Mouse (Mus musculus): ENCODE measurements around the gene Bsn. TPM values are rescaled to one million over a fixed set of nuclear protein-coding genes. Genes with fewer than 3 reads are reported as not detected.
A peak's percentile ranks its signal among the peaks of the same experiment; 100 is the strongest.

Gene Bsn
- polyA plus RNA-seq, 1 experiment from 2014 or later: 4.7 TPM

DNA sequence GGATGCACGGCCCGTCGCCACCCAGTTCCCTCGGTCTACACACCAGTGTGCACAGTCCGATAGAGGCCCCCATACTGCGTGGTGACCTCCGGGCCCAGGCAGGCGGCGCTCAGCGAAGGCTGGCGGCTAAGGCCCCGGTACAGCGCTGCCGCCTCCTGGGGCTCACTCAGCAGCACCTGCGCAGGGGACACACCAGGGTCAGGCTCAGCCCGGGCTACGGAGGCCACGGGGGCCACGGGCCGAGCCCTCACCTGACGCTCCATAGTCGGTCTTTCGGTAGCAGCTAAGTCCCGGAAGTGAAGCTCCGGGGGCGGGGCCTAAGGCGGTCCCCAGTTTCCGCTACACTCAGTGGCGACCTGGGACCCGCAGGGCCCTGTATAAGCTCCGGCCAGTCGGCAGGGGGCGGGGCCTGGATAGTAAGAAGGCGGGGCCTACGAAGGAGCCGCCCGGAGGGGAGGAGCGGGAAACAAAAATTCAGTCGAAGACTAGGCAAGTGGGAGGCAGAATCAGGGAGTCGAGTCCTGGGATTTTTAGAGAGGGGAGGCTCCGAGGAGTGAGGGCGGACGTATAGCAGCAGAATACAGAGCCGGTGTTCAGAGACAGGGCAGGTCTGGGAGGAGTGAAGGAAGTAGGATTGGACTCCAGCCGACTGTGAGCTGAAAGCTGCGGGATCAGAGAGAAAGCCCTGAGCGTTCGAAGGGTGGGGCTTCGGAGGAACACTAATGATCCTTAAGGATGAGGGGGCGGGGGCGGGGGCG, 95.8 kb downstream of the Bsn start, which contains the start of gene Apeh:
TSS of gene Apeh (minus strand) at position 423 of the 758 bp plus-strand sequence.
- Histone ChIP-seq H3K4me1 (peaks cover 25% of the 10 kb centered on the region), H3K4me2 (peak within 1 kb of the TSS; percentile 98), H3K9me3 (replicated peaks) (no peaks in the 10 kb centered on the region), H3K9ac (peak within 1 kb of the TSS; percentile 77), H3K27ac (peak within 1 kb of the TSS; percentile 55), H3K36me3 (ENCODE audit: poor library complexity, severe bottlenecking) (peaks cover 47% of the 10 kb centered on the region), H3K4me3 (peak within 1 kb of the TSS; percentile 64), H3K27me3 (no peaks in the 10 kb centered on the region)
- 2% methylated on average over 49 of the region's 52 CpGs for WGBS
- ATAC-seq: peak; percentile 95

DNA sequence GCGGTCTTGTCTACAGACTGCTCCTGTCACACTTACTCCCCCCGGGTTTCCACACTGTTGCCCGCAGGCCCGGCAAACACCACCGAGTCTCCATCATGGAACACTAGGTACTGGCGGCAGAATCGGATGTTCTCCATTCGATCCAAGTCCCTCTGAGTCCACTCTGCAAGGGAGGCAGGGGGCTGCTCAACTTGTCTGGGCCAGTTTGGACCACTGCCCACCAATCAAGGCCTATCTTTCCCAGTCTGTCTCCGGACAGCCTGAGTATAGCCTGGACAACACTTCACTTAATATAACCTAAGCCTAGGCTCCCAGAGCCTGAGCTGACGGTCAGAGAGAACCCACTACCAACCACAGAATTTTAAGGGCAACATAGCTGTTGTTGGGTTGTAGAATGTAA, 96.6 kb downstream of the Bsn start:
- Histone ChIP-seq H3K4me1 (peaks cover 25% of the 10 kb centered on the region), H3K36me3 (ENCODE audit: poor library complexity, severe bottlenecking) (peaks cover 49% of the 10 kb centered on the region), H3K4me2 (peak overlapping the region; percentile 98), H3K9me3 (replicated peaks) (no peaks in the 10 kb centered on the region), H3K27ac (peak overlapping the region; percentile 55), H3K9ac (peak overlapping the region; percentile 77; the same call in 1 of the 2 replicates), H3K27me3 (no peaks in the 10 kb centered on the region), H3K4me3 (peak overlapping the region; percentile 64)
- no peak for ATAC-seq
- 74% methylated on average over 10 of the region's 10 CpGs for WGBS

- Histone ChIP-seq H3K4me1 (peaks cover 23% of the 10 kb centered on the region), H3K27me3 (no peaks in the 10 kb centered on the region), H3K27ac (no peak overlapping the region), H3K4me3 (no peak overlapping the region), H3K4me2 (no peak overlapping the region), H3K36me3 (ENCODE audit: poor library complexity, severe bottlenecking) (peaks cover 75% of the 10 kb centered on the region), H3K9ac (no peak overlapping the region), H3K9me3 (replicated peaks) (no peaks in the 10 kb centered on the region)
- no peak for ATAC-seq
- 98% methylated on average over 7 of the region's 7 CpGs for WGBS
These were observed 99.5 kb downstream of the Bsn start for GRCm38 (mm10) chr9:108090611-108091120.

- Histone ChIP-seq H3K4me2 (no peak overlapping the region), H3K27me3 (peaks cover 39% of the 10 kb centered on the region), H3K9ac (no peak overlapping the region), H3K27ac (no peak overlapping the region), H3K36me3 (ENCODE audit: poor library complexity, severe bottlenecking) (peaks cover 67% of the 10 kb centered on the region), H3K4me3 (no peak overlapping the region), H3K4me1 (no peaks in the 10 kb centered on the region; the same call in 1 of the 2 replicates), H3K9me3 (replicated peaks) (no peaks in the 10 kb centered on the region)
- 92% methylated on average over 4 of the region's 4 CpGs for WGBS
- ATAC-seq: no peak
These were observed 104.9 kb downstream of the Bsn start for GRCm38 (mm10) chr9:108085261-108085660.

- H3K4me1 ChIP-seq: peaks cover 9% of the 10 kb centered on the region
- H3K36me3 ChIP-seq (ENCODE audit: poor library complexity, severe bottlenecking): peaks cover 50% of the 10 kb centered on the region
- H3K27me3 ChIP-seq: peaks cover 39% of the 10 kb centered on the region
- H3K9ac ChIP-seq: no peak overlapping the region
- no peak overlapping the region for H3K27ac ChIP-seq
- no peaks in the 10 kb centered on the region for H3K9me3 ChIP-seq (replicated peaks)
- H3K4me3 ChIP-seq: no peak overlapping the region
- WGBS: 85% methylated on average over 6 of the region's 6 CpGs
- no peak overlapping the region for H3K4me2 ChIP-seq
- no peak for ATAC-seq
These were observed 106.6 kb downstream of the Bsn start for GRCm38 (mm10) chr9:108083561-108083960.

- Histone ChIP-seq H3K4me1 (peaks cover 14% of the 10 kb centered on the region), H3K4me3 (no peak within 1 kb of the TSS), H3K4me2 (peak within 1 kb of the TSS; percentile 27; the same call in 1 of the 2 replicates), H3K9ac (no peak within 1 kb of the TSS), H3K27me3 (peaks cover 39% of the 10 kb centered on the region), H3K27ac (no peak within 1 kb of the TSS), H3K36me3 (ENCODE audit: poor library complexity, severe bottlenecking) (peaks cover 44% of the 10 kb centered on the region), H3K9me3 (replicated peaks) (no peaks in the 10 kb centered on the region)
- WGBS: 32% methylated on average over 12 of the region's 12 CpGs
- ATAC-seq: no peak
These were observed 107.2 kb downstream of the Bsn start, which contains the start of gene Rnf123 for GRCm38 (mm10) chr9:108082988-108083431. Gene Rnf123, minus strand, starts transcription at chr9:108083346.

DNA sequence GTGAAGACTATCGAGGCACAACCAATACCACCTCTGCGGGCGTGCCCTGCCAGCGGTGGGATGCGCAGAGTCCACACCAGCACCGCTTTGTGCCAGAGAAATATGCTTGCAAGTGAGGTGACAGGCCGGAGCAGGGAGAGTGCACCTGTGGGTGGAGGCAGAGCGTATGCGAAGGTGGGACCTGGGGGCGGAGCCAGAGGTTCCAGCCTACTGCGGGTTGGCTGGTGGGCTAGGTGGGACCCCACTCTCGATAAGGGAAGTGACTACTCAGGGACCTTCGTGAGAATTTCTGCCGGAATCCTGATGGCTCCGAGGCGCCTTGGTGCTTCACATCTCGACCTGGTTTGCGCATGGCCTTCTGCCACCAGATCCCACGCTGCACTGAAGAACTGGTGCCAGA, 107.6 kb downstream of the Bsn start:
- H3K36me3 ChIP-seq (ENCODE audit: poor library complexity, severe bottlenecking): peaks cover 40% of the 10 kb centered on the region
- H3K27ac ChIP-seq: no peak overlapping the region
- WGBS: 8% methylated on average over 19 of the region's 19 CpGs
- H3K4me1 ChIP-seq: peaks cover 18% of the 10 kb centered on the region
- no peak overlapping the region for H3K9ac ChIP-seq
- no peaks in the 10 kb centered on the region for H3K9me3 ChIP-seq (replicated peaks)
- H3K4me3 ChIP-seq: no peak overlapping the region
- peak overlapping the region; percentile 27; the same call in 1 of the 2 replicates for H3K4me2 ChIP-seq
- no peak for ATAC-seq
- H3K27me3 ChIP-seq: peaks cover 39% of the 10 kb centered on the region

DNA sequence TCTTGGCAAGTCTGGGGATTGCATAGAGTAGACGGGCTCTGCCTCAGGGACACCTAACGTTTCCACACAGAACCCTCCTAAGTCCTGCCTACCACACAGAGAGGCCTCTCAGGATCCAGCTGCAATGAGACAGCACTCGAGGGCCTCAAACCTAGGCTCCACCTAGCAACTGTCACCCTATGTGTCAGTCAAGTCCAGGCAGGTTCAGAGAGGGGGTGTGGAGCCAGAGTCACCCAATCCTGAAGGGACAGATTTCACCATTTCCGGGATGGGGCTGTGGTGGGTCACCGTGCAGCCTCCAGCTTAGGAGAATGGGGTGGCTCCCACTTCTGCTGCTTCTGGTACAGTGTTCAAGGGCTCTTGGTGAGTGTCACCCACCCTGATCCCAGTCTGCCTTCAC, 110.0 kb downstream of the Bsn start, which contains the start of gene Mst1:
TSS of gene Mst1 (plus strand) at position 269 of the 400 bp plus-strand sequence.
- Histone ChIP-seq H3K9ac (peak within 1 kb of the TSS; percentile 87), H3K27me3 (peaks cover 39% of the 10 kb centered on the region), H3K4me3 (peak within 1 kb of the TSS; percentile 68), H3K4me2 (peak within 1 kb of the TSS; percentile 92), H3K4me1 (peaks cover 18% of the 10 kb centered on the region), H3K27ac (no peak within 1 kb of the TSS), H3K9me3 (replicated peaks) (no peaks in the 10 kb centered on the region), H3K36me3 (ENCODE audit: poor library complexity, severe bottlenecking) (peaks cover 16% of the 10 kb centered on the region)
- no peak for ATAC-seq
- WGBS: 78% methylated on average over 5 of the region's 5 CpGs

DNA sequence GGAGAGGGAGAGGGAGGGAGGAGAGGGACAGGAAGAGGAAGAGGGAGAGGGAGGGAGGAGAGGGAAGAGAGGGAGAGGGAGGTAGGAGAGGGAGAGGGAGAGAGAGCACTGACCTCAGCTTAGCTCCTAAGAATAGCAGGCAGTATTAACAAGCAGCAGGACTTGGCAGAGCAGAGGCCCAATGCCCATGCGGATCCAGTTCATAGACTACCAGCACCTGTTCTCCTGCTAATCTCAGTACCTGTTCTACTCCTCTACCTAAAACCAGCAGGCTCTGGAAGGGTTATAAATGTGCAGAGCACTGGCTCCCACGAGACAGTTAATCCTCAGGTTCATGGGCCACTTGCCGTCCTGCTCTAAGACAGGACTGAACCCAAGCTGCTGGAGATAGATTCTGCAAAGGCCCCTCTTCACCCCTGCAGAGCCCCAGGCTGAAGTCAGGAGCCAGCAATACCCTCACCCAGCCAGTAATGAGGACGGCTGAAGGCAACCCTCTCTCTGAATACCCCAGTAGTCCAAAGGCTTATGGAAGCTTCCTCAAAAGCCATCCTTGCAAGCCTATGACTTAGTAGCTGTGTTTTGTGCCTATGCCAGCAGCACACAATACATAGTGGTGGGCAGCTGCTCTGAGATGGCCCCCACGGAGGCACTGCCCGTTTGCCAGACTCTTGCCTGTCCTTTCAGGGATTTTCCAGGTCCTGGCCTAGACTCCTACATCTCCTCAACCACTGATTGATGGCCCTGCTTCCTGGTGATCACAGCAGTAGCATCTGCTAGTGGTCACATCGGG, 116.8 kb downstream of the Bsn start:
- ATAC-seq: no peak
- H3K4me3 ChIP-seq: no peak overlapping the region
- H3K27ac ChIP-seq: no peak overlapping the region; the same call in 1 of the 2 replicates
- H3K9me3 ChIP-seq (replicated peaks): no peaks in the 10 kb centered on the region
- no peaks in the 10 kb centered on the region for H3K27me3 ChIP-seq
- no peak overlapping the region for H3K4me2 ChIP-seq
- H3K36me3 ChIP-seq (ENCODE audit: poor library complexity, severe bottlenecking): peaks cover 39% of the 10 kb centered on the region
- peaks cover 7% of the 10 kb centered on the region for H3K4me1 ChIP-seq
- WGBS: 60% methylated on average over 7 of the region's 7 CpGs
- H3K9ac ChIP-seq: 0 out of 2 replicates have a peak overlapping the region, but pooled peaks have one; percentile 23

GRCm38 (mm10) chr9:108072481-108072924, 117.7 kb downstream of the Bsn start:
- no peak for ATAC-seq
- no peaks in the 10 kb centered on the region for H3K27me3 ChIP-seq
- H3K9me3 ChIP-seq (replicated peaks): no peaks in the 10 kb centered on the region
- H3K27ac ChIP-seq: no peak overlapping the region
- WGBS: 53% methylated on average over 9 of the region's 9 CpGs
- H3K36me3 ChIP-seq (ENCODE audit: poor library complexity, severe bottlenecking): peaks cover 39% of the 10 kb centered on the region
- no peak overlapping the region for H3K4me2 ChIP-seq
- H3K4me3 ChIP-seq: no peak overlapping the region
- 0 out of 2 replicates have a peak overlapping the region, but pooled peaks have one; percentile 18 for H3K9ac ChIP-seq
- H3K4me1 ChIP-seq: no peaks in the 10 kb centered on the region

- H3K36me3 ChIP-seq (ENCODE audit: poor library complexity, severe bottlenecking): peaks cover 44% of the 10 kb centered on the region
- WGBS: 90% methylated on average over 4 of the region's 4 CpGs
These were observed 118.4 kb downstream of the Bsn start for GRCm38 (mm10) chr9:108071801-108072200.

More at GRCm38 (mm10) chr9:108071801-108072200, 118.4 kb downstream of the Bsn start:
- no peaks in the 10 kb centered on the region for H3K9me3 ChIP-seq (replicated peaks)
- no peak overlapping the region for H3K27ac ChIP-seq
- H3K4me3 ChIP-seq: no peak overlapping the region
- no peak for ATAC-seq
- H3K27me3 ChIP-seq: no peaks in the 10 kb centered on the region
- no peak overlapping the region for H3K4me2 ChIP-seq
- H3K9ac ChIP-seq: no peak overlapping the region
- no peaks in the 10 kb centered on the region for H3K4me1 ChIP-seq

Measured in forebrain, embryonic 13.5 days (tissue).